Mouse (Mus musculus) lung, postnatal 0 days (tissue): ENCODE data around the gene AC124108.1. TPM values are rescaled to one million over a fixed set of nuclear protein-coding genes. Genes with fewer than 3 reads are reported as not detected.

Source experiments
- ATAC-seq: fragments of 200-750 bp; cut with Nextera tagmentation; 2 replicates; pipeline ENCODE4 v1.8.0; 2017; ENCODE audit warnings: moderate library complexity
- DNase-seq: peaks from one replicate; pipeline ENCODE4 v3.0.0-alpha.2; 2016; ENCODE audit warnings: low spot score
- H3K27ac ChIP-seq: fragments of 300-500 bp; sonication (generic); 2 replicates; pipeline ENCODE4 v1.5.1; 2014; ENCODE audit warnings: antibody characterized with exemption, mild to moderate bottlenecking, low read length, mixed read lengths
- H3K27me3 ChIP-seq: fragments of 300-500 bp; sonication (generic); replicated peaks from 2 replicates; pipeline ENCODE4 v1.6.1; 2014; ENCODE audit warnings: low read length, mixed read lengths; ENCODE audit not compliant: insufficient read depth
- H3K36me3 ChIP-seq: fragments of 300-500 bp; sonication (generic); 2 replicates; pipeline ENCODE4 v1.6.1; 2014; ENCODE audit warnings: low read length, mixed read lengths; ENCODE audit not compliant: insufficient read depth
- H3K4me1 ChIP-seq: fragments of 300-500 bp; sonication (generic); 2 replicates; pipeline ENCODE4 v1.6.1; 2014; ENCODE audit warnings: antibody characterized with exemption, low read depth, low read length, mixed read lengths; ENCODE audit not compliant: insufficient read depth
- H3K4me2 ChIP-seq: fragments of 300-500 bp; sonication (generic); replicated peaks from 2 replicates; pipeline ENCODE4 v1.6.1; 2014; ENCODE audit warnings: low read depth, mild to moderate bottlenecking, low read length, moderate library complexity, mixed read lengths
- H3K4me3 ChIP-seq: fragments of 300-500 bp; sonication (generic); 2 replicates; pipeline ENCODE4 v1.5.1; 2014; ENCODE audit warnings: low read depth, low read length
- H3K9ac ChIP-seq: fragments of 300-500 bp; sonication (generic); replicated peaks from 2 replicates; pipeline ENCODE4 v1.6.1; 2014; ENCODE audit warnings: low read depth, mild to moderate bottlenecking
- H3K9me3 ChIP-seq: fragments of 300-500 bp; sonication (generic); 2 replicates; pipeline ENCODE4 v1.6.1; 2016; ENCODE audit warnings: low read length, mixed read lengths
- CTCF ChIP-seq: IDR thresholded peaks from 2 replicates; pipeline ENCODE4 v1.5.1; 2016; ENCODE audit warnings: antibody characterized with exemption, mild to moderate bottlenecking
- EP300 ChIP-seq: IDR thresholded peaks from 2 replicates; pipeline ENCODE4 v1.6.1; 2016; ENCODE audit warnings: antibody characterized with exemption, mild to moderate bottlenecking, control low read depth
- WGBS: fragments of 180-500 bp; shearing (Covaris S2); extraction: QIAGEN DNeasy Blood & Tissue Kit; methylation state at CpG from one replicate; pipeline ENCODE4 v1.1.7; 2014; 5-methylcytosine and 5-hydroxymethylcytosine counted together
- polyA plus RNA-seq: library from polyadenylated mRNA; unstranded; fragments of >200 nt; fragmentation: Nextera tagmentation; extraction: Ambion mirVana; gene quantifications from 2 replicates; pipeline ENCODE4 v1.2.1, GENCODE M21; 2015

Gene AC124108.1
- polyA plus RNA-seq, 1 experiment from 2014 or later, result not detected

GRCm38 (mm10) chr1:132226297-132227080 lies 35.2 kb downstream of the AC124108.1 start:
- no peak overlapping the region for H3K9ac ChIP-seq
- H3K27ac ChIP-seq, result no peak overlapping the region
- H3K4me3 ChIP-seq, result no peak overlapping the region
- DNase-seq, result peak; percentile 73
- H3K4me1 ChIP-seq, result no peaks in the 10 kb centered on the region
- no peaks in the 10 kb centered on the region for H3K9me3 ChIP-seq
- TF ChIP-seq EP300, result no peak
- TF ChIP-seq CTCF, result no peak
- no peaks in the 10 kb centered on the region for H3K27me3 ChIP-seq
- peak; percentile 57 for ATAC-seq
- no peak overlapping the region for H3K4me2 ChIP-seq
- H3K36me3 ChIP-seq, result no peaks in the 10 kb centered on the region
- 67% methylated on average over 12 of the region's 13 CpGs for WGBS

- no peak within 1 kb of the TSS for H3K4me3 ChIP-seq
Observed at GRCm38 (mm10) chr1:132229667-132230066, 38.4 kb downstream of the AC124108.1 start, which contains the start of gene Gm10188. Gm10188 (minus strand) TSS chr1:132229767.

DNA sequence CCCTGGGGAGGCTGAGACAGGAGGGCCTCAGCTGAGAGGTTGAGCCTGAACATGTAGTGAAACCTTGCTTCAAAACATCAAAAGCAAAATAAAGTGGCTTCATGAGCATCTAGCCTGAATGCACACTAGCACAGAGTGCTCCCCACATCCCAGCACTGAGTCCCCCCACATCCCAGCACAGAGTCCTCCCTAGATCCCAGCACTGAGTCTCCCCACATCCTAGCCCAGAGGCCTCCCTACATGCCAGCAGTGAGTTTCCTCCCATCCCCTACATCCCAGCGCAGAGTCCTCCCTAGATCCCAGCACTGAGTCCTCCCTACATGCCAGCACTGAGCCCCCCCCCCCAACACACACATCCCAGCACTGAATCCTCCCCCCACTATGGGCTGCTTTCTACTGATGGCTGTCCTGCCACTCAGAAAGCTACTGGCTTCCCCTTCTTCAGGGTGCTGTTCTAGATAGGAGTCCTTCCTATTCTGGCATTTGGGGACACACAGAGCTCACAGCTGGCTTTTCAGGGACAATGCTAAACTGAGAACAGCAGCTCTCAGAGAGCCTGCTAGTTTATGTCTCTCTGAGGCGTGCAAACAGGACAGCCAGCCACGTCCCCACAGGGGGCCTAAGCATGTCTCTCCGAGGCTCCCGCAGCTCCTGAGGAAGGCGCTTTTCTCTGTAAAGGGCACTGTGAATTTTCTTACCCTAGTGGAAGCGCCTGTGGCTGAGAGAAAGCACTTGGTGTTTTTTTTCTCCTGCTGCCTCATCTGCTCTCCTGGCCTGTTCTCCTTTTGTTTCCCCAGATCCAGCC lies 40.4 kb downstream of the AC124108.1 start:
- no peak for ATAC-seq
- no peaks in the 10 kb centered on the region for H3K27me3 ChIP-seq
- H3K9me3 ChIP-seq, result no peaks in the 10 kb centered on the region
- TF ChIP-seq EP300 (no peak), CTCF (no peak)
- no peak overlapping the region for H3K4me3 ChIP-seq
- DNase-seq, result no peak
- H3K36me3 ChIP-seq, result no peaks in the 10 kb centered on the region
- H3K4me1 ChIP-seq, result no peaks in the 10 kb centered on the region
- H3K4me2 ChIP-seq, result no peak overlapping the region
- no peak overlapping the region for H3K27ac ChIP-seq
- WGBS, result 57% methylated on average over 7 of the region's 7 CpGs
- no peak overlapping the region for H3K9ac ChIP-seq

More at GRCm38 (mm10) chr1:132229667-132230066, 38.4 kb downstream of the AC124108.1 start, which contains the start of gene Gm10188:
- no peaks in the 10 kb centered on the region for H3K36me3 ChIP-seq
- no peaks in the 10 kb centered on the region for H3K27me3 ChIP-seq
- H3K27ac ChIP-seq, result no peak within 1 kb of the TSS
- DNase-seq (no peak), ATAC-seq (no peak)
- H3K9me3 ChIP-seq, result no peaks in the 10 kb centered on the region
- H3K4me1 ChIP-seq, result no peaks in the 10 kb centered on the region
- TF ChIP-seq EP300 (no peak), CTCF (no peak)
- H3K9ac ChIP-seq, result no peak within 1 kb of the TSS
- no peak within 1 kb of the TSS for H3K4me2 ChIP-seq
- WGBS, result 88% methylated on average over 3 of the region's 3 CpGs

- ATAC-seq, result no peak
- H3K9me3 ChIP-seq, result no peaks in the 10 kb centered on the region
- 20% methylated on average over 12 of the region's 12 CpGs for WGBS
- no peak overlapping the region for H3K4me3 ChIP-seq
- no peaks in the 10 kb centered on the region for H3K4me1 ChIP-seq
- H3K36me3 ChIP-seq, result no peaks in the 10 kb centered on the region
- no peak overlapping the region for H3K9ac ChIP-seq
- no peak for TF ChIP-seq EP300
- TF ChIP-seq CTCF, result peak; percentile 54
- peak; percentile 53 for DNase-seq
- no peaks in the 10 kb centered on the region for H3K27me3 ChIP-seq
- no peak overlapping the region for H3K27ac ChIP-seq
- no peak overlapping the region for H3K4me2 ChIP-seq
Observed at GRCm38 (mm10) chr1:132233566-132233965, 42.3 kb downstream of the AC124108.1 start.

DNA sequence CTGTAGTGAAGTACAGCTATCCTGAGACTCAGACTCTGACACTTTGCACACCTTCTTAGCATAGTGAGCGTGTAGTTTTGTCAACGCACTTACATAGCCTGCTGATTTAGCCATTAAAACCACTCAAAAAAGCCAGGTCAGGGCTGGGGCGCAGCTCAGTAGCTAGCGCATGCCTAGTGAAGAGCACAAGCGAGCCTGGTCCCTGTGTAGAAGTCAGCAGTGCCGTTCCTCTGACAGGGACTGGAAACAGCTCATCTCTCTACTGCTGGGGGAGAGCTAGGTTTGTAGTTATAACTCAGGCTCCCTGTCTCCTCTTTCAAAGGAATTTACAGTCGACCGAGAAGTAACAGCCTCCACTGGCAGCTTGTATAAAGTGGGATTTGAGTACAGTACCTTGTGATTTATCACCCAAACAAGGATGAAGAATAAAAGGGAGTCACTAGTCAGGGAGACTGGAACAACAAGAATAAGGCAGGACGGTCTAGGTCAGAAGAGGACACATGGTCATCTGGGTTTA lies 43.6 kb downstream of the AC124108.1 start:
- no peaks in the 10 kb centered on the region for H3K9me3 ChIP-seq
- ATAC-seq (no peak), DNase-seq (no peak)
- H3K27me3 ChIP-seq, result no peaks in the 10 kb centered on the region
- H3K36me3 ChIP-seq, result no peaks in the 10 kb centered on the region
- no peak overlapping the region for H3K4me3 ChIP-seq
- H3K4me2 ChIP-seq, result no peak overlapping the region
- no peak for TF ChIP-seq EP300
- no peak for TF ChIP-seq CTCF
- WGBS, result 42% methylated on average over 9 of the region's 9 CpGs
- H3K4me1 ChIP-seq, result no peaks in the 10 kb centered on the region
- H3K9ac ChIP-seq, result no peak overlapping the region
- H3K27ac ChIP-seq, result no peak overlapping the region

- TF ChIP-seq EP300, result no peak
- peak; percentile 94 for TF ChIP-seq CTCF
- 19% methylated on average over 6 of the region's 6 CpGs for WGBS
- H3K4me2 ChIP-seq, result no peak overlapping the region
- ATAC-seq (no peak), DNase-seq (peak; percentile 79)
- H3K36me3 ChIP-seq, result no peaks in the 10 kb centered on the region
- H3K27ac ChIP-seq, result no peak overlapping the region
- H3K27me3 ChIP-seq, result no peaks in the 10 kb centered on the region
- no peaks in the 10 kb centered on the region for H3K9me3 ChIP-seq
- H3K4me1 ChIP-seq, result no peaks in the 10 kb centered on the region
- H3K9ac ChIP-seq, result no peak overlapping the region
- no peak overlapping the region for H3K4me3 ChIP-seq
Observed at GRCm38 (mm10) chr1:132237585-132238159, 46.4 kb downstream of the AC124108.1 start.
